Mouse (Mus musculus) heart, embryonic 11.5 days (tissue): ENCODE measurements around the gene S100a7a. TPM values are rescaled to one million over a fixed set of nuclear protein-coding genes. Genes with fewer than 3 reads are reported as not detected.

ENCODE experiments used
- ATAC-seq: fragments of 200-750 bp; cut with Nextera tagmentation; replicated peaks from 2 replicates; pipeline ENCODE4 v1.8.0; 2017; ENCODE audit warnings: moderate library complexity; ENCODE audit not compliant: insufficient number of reproducible peaks, low FRiP score, low TSS enrichment
- H3K27ac ChIP-seq: fragments of 300-500 bp; sonication (generic); 2 replicates; pipeline ENCODE4 v1.5.1; 2014; ENCODE audit warnings: mild to moderate bottlenecking, low read depth, low read length
- H3K27me3 ChIP-seq: fragments of 300-500 bp; sonication (generic); 2 replicates; pipeline ENCODE4 v1.6.1; 2014; ENCODE audit warnings: mild to moderate bottlenecking, low read length, mixed read lengths; ENCODE audit not compliant: control insufficient read depth, insufficient read depth
- H3K36me3 ChIP-seq: fragments of 300-500 bp; sonication (generic); 2 replicates; pipeline ENCODE4 v1.6.1; 2014; ENCODE audit warnings: mild to moderate bottlenecking, low read length, moderate library complexity, mixed read lengths; ENCODE audit not compliant: control insufficient read depth, insufficient read depth
- H3K4me1 ChIP-seq: fragments of 300-500 bp; sonication (generic); 2 replicates; pipeline ENCODE4 v1.6.1; 2014; ENCODE audit warnings: low read length; ENCODE audit not compliant: control insufficient read depth, insufficient read depth
- H3K4me2 ChIP-seq: fragments of 300-500 bp; sonication (generic); 2 replicates; pipeline ENCODE4 v1.6.1; 2014; ENCODE audit warnings: mild to moderate bottlenecking, moderate library complexity
- H3K4me3 ChIP-seq: fragments of 300-500 bp; sonication (generic); 2 replicates; pipeline ENCODE4 v1.5.1; 2014; ENCODE audit warnings: low read depth, low read length
- H3K9ac ChIP-seq: fragments of 300-500 bp; sonication (generic); 2 replicates; pipeline ENCODE4 v1.6.1; 2014; ENCODE audit warnings: mild to moderate bottlenecking, low read depth, low read length, moderate library complexity
- H3K9me3 ChIP-seq: fragments of 300-500 bp; sonication (generic); replicated peaks from 2 replicates; pipeline ENCODE4 v1.6.1; 2016; ENCODE audit warnings: low read length; ENCODE audit not compliant: control insufficient read depth
- WGBS: fragments of 180-500 bp; shearing (Covaris S2); extraction: QIAGEN DNeasy Blood & Tissue Kit; methylation state at CpG from one replicate; pipeline ENCODE4 v1.1.7; 2014; ENCODE audit not compliant: insufficient replicate concordance; 5-methylcytosine and 5-hydroxymethylcytosine counted together
- polyA plus RNA-seq: library from polyadenylated mRNA; unstranded; fragments of >200 nt; fragmentation: Nextera tagmentation; extraction: Ambion mirVana; gene quantifications from 2 replicates; pipeline ENCODE4 v1.2.1, GENCODE M21; 2014

S100a7a gene
- polyA plus RNA-seq, 1 experiment from 2014 or later = not detected

DNA sequence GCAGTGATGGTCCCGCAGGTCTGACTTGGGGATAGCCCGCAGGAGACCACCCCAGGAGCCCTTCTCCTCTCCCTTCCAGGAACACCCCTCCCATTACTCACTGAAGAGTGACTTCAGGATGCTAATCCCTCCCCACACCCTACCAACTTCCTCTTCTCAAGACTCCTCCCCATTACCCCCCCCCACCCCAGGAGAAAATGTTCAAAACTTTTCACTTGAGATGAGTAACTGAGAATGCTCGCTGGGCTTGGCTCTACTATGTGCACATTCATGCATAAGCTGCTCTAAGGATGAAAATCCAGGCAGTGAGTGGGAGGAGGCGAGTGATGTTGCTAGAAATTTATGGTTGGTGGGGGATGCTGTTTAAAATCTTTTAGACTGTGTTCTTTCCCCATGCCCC is 41.8 kb upstream of the S100a7a start:
- Histone ChIP-seq H3K9ac (no peak overlapping the region), H3K4me3 (no peak overlapping the region), H3K4me2 (no peak overlapping the region), H3K27me3 (0 out of 2 replicates have a peak, but pooled peaks cover 3% of the 10 kb centered on the region), H3K4me1 (0 out of 2 replicates have a peak, but pooled peaks cover 5% of the 10 kb centered on the region), H3K27ac (no peak overlapping the region), H3K36me3 (no peaks in the 10 kb centered on the region), H3K9me3 (no peaks in the 10 kb centered on the region)
- ATAC-seq = no peak
- 49% methylated on average over 4 of the region's 4 CpGs for WGBS

DNA sequence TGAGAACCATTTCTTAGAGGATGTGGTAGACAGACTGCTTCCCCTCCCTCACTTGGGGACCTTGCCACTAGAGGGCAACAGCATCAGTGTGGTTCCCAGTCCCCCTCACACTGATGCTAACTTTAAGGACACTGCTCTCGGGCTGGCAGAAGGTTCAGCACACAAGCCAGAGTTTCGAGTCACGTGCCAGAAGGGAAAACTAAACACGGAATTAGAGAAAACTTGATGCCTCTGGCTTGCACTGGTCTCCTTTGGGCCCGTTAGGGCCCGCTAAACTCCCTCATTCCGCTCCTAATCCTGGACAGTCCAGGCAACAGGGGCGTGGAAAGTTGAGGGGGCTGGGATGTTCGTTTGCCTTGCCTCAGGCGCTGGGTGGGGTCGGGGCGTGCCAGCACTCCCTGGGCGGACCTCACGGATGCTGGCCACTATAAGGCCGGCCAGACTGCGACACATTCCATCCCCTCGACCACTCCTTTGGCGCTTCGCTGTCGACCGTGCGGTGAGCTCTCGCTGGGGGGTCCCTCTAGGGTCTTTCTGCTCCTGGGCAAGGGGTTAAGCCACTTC is 41.0 kb upstream of the S100a7a start, which contains the start of gene S100a6:
Gene S100a6 (plus strand): TSS at position 155 of the 564 bp plus-strand sequence.
- 0% methylated on average over 23 of the region's 23 CpGs for WGBS
- no peak; the same call in 1 of the 2 replicates for ATAC-seq
- H3K27ac ChIP-seq = no peak within 1 kb of the TSS
- H3K4me1 ChIP-seq = 0 out of 2 replicates have a peak, but pooled peaks cover 5% of the 10 kb centered on the region
- H3K9ac ChIP-seq = peak within 1 kb of the TSS; percentile 12; the same call in 1 of the 2 replicates
- H3K9me3 ChIP-seq = no peaks in the 10 kb centered on the region
- H3K36me3 ChIP-seq = no peaks in the 10 kb centered on the region
- peak within 1 kb of the TSS; percentile 77 for H3K4me2 ChIP-seq
- H3K27me3 ChIP-seq = 0 out of 2 replicates have a peak, but pooled peaks cover 3% of the 10 kb centered on the region
- H3K4me3 ChIP-seq = peak within 1 kb of the TSS; percentile 43

DNA sequence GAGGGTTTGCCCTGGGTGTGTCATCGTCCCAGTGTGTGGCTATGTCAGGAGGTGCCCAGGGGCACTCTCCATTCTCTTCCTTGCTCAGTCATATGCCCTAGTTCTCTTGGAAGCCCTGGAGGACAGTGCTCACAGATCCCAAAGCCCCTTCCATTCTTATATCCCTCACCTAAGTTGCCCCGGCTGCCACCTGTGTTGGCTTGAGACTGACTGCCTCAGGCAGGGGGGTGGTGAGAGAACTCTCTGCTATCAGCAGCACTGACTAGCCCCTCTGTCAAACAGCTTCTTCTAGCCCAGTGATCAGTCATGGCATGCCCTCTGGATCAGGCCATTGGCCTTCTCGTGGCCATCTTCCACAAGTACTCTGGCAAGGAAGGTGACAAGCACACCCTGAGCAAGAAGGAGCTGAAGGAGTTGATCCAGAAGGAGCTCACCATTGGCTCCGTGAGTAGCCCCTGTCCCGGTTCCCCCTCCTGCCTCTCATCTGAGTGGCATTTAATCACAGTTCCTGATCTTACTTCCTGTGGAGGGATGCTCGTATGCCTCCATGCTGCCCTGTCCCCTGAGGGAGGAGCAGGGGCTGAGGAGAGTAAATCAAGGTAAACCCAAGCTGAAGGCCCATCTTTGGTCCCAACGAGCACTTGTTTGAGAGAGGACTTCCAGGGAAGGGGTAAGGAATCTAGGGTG is 40.2 kb upstream of the S100a7a start:
- no peaks in the 10 kb centered on the region for H3K27me3 ChIP-seq
- H3K4me3 ChIP-seq = no peak overlapping the region
- H3K36me3 ChIP-seq = no peaks in the 10 kb centered on the region
- H3K4me1 ChIP-seq = 0 out of 2 replicates have a peak, but pooled peaks cover 5% of the 10 kb centered on the region
- H3K9ac ChIP-seq = no peak overlapping the region
- no peak overlapping the region for H3K27ac ChIP-seq
- WGBS = 49% methylated on average over 7 of the region's 7 CpGs
- ATAC-seq = no peak
- no peaks in the 10 kb centered on the region for H3K9me3 ChIP-seq
- peak overlapping the region; percentile 77 for H3K4me2 ChIP-seq

DNA sequence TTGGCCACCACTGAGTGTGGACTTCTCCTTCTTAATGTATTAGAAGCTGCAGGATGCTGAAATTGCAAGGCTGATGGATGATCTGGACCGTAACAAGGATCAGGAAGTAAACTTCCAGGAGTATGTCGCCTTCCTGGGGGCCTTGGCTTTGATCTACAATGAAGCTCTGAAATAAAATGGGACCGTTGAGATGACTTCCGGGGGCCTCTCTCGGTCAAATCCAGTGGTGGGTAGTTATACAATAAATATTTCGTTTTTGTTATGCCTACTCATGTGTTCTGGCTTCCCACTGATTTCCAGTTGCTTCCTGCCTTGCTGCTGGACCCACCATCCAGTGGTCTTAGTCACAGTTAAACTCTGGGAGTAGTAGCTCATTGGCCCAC is 39.7 kb upstream of the S100a7a start:
- H3K36me3 ChIP-seq = no peaks in the 10 kb centered on the region
- H3K4me2 ChIP-seq = no peak overlapping the region
- 77% methylated on average over 6 of the region's 6 CpGs for WGBS
- H3K27me3 ChIP-seq = no peaks in the 10 kb centered on the region
- H3K27ac ChIP-seq = no peak overlapping the region
- ATAC-seq = no peak
- H3K9me3 ChIP-seq = no peaks in the 10 kb centered on the region
- H3K9ac ChIP-seq = no peak overlapping the region
- 0 out of 2 replicates have a peak, but pooled peaks cover 5% of the 10 kb centered on the region for H3K4me1 ChIP-seq
- H3K4me3 ChIP-seq = no peak overlapping the region

DNA sequence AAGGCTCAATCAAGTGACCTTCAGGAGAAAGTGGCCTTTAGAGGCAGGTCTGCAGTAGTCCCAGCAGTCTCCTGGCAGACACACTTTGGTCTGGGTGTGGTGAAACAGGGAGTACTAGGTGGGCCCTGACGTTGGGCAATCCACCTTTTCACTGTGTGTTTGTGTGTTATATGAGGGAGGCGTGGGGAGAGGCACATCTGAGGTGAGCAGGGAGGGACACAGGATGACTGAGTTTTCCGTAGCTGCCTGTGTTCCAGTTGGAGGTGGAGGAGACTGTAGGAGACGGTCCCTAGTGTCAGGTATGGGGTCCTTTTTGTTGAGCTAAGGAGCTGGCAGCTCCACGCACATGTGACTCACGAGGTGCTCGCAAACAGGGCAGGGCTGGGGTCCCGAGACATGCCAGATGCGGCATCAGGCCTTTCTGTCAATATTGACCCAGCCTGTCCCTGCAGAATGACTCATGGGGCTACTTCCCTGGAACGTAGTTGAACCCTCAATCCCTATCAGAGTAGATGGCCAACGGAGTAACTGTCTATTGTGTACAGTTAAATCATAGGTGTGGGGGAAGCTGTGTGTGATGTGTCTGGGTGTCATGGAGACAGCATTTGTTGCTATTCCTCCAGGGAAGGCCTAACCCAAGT is 39.1 kb upstream of the S100a7a start:
- Histone ChIP-seq H3K9me3 (no peaks in the 10 kb centered on the region), H3K4me2 (no peak overlapping the region), H3K27me3 (no peaks in the 10 kb centered on the region), H3K27ac (no peak overlapping the region), H3K4me1 (0 out of 2 replicates have a peak, but pooled peaks cover 5% of the 10 kb centered on the region), H3K36me3 (no peaks in the 10 kb centered on the region), H3K4me3 (no peak overlapping the region), H3K9ac (no peak overlapping the region)
- ATAC-seq = no peak
- 71% methylated on average over 11 of the region's 11 CpGs for WGBS

DNA sequence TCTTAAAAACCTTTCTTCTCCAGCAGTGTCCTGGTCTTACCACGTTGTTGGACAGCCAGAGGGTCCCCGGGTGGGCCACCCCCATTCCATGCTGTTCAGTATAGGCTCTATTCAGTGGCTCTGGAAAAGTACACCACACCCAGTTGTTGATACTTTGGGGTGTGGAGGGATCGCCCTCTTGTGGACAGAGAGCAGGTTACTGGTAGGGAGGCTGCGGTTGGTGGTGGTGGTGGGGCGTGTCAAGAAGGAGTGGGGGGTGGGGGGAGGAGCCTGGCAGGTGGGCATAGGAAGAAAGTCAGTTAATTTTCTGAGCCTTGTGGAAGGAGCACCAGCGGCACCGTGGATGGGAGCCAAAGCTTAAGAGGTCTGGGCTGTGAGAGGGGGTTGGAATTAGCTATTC is 38.4 kb upstream of the S100a7a start:
- no peaks in the 10 kb centered on the region for H3K9me3 ChIP-seq
- no peaks in the 10 kb centered on the region for H3K36me3 ChIP-seq
- 0 out of 2 replicates have a peak, but pooled peaks cover 5% of the 10 kb centered on the region for H3K4me1 ChIP-seq
- no peak overlapping the region for H3K27ac ChIP-seq
- H3K4me2 ChIP-seq = no peak overlapping the region
- 0 out of 2 replicates have a peak, but pooled peaks have one; percentile 39 for ATAC-seq
- no peak overlapping the region for H3K4me3 ChIP-seq
- no peak overlapping the region for H3K9ac ChIP-seq
- WGBS = 9% methylated on average over 7 of the region's 7 CpGs
- no peaks in the 10 kb centered on the region for H3K27me3 ChIP-seq

DNA sequence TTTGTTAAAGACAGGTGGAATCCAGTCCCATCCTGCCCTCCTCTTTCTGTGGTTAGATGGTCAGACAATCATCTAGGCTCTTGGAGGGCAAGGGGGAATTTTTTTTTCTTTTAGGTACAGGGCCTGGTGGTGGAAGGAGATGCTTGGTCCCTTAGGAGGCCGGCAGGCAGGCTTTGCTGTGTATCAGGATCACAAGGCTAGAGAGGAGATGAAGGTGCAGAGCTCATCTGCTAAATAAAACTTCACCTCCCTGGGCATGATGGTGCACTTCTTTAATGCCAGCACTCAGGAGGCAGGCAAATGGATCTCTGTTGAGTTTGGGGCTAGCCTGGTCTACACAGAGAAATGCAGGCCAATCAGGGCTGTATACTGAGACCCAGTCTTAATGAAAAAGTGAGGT is 37.9 kb upstream of the S100a7a start:
- Histone ChIP-seq H3K27me3 (no peaks in the 10 kb centered on the region), H3K27ac (no peak overlapping the region), H3K4me3 (no peak overlapping the region), H3K4me1 (0 out of 2 replicates have a peak, but pooled peaks cover 5% of the 10 kb centered on the region), H3K4me2 (no peak overlapping the region), H3K9ac (no peak overlapping the region), H3K36me3 (no peaks in the 10 kb centered on the region), H3K9me3 (no peaks in the 10 kb centered on the region)
- ATAC-seq = no peak
- 60% methylated on average over 1 of the region's 1 CpGs for WGBS

DNA sequence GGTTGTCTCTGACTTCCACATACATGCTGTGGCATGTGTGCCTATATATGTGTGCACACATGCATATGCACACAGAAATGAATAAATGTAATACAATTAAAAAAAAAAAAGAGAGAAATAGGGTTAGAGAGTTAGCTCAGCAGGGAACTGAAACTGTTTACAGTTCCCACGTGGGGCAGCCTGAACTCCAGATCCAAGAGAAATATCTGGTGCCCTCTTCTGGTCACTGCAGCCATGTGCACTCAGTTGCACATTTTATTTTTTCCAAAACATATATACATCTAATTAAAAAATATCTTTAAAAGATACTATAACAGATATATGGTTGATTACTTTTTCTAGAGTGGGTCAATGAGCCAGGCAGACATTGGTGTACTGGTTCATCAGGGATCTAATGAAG is 36.2 kb upstream of the S100a7a start:
- Histone ChIP-seq H3K36me3 (no peaks in the 10 kb centered on the region), H3K27ac (no peak overlapping the region), H3K9me3 (no peaks in the 10 kb centered on the region), H3K27me3 (no peaks in the 10 kb centered on the region), H3K4me1 (0 out of 2 replicates have a peak, but pooled peaks cover 5% of the 10 kb centered on the region), H3K4me2 (no peak overlapping the region), H3K4me3 (no peak overlapping the region), H3K9ac (no peak overlapping the region)
- no peak for ATAC-seq
- WGBS = 11% methylated on average over 1 of the region's 1 CpGs
